Mouse (Mus musculus): ENCODE results near the gene Bicc1. TPM values are rescaled to one million over a fixed set of nuclear protein-coding genes. Genes with fewer than 3 reads are reported as not detected.

The Bicc1 gene
- polyA plus RNA-seq, 1 experiment from 2014 or later, result 6.5 TPM

DNA sequence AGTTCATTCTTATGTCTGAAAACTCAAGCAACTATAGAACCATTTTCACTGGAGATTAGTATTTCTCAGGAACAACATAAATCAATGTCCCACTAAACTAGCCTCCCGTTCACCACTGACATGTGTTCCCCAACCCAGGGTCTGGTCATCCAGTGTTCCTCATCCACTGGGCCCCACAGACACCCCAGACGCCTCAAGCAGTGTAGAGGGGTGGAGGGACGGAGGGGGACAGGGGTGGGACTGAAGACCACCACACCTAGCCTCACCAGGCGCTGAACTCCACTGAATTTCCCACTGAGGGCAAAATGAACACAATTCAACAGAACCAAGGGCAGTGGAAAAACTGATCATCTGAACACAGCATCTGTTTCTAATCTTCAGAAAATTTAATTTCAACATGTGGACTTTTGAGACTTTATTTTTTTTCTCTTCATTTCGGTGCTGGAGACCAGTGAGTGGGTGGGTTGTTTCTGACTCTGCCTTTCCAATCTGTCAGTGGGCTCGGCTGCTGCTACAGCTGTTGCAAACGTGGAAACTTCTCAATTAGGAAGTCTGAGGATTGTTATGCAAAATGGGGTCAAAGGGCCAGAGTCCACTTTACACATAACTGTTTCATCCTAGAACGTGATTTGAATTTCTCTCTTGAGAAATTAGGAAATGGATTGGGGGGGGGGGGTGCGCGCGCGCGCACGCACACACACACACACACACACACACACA lies 21.2 kb downstream of the Bicc1 start:
- H3K9me3 ChIP-seq, result no peaks in the 10 kb centered on the region
- no peak overlapping the region for H3K4me3 ChIP-seq
- H3K9ac ChIP-seq, result no peak overlapping the region
- no peak overlapping the region for H3K4me2 ChIP-seq
- WGBS, result 53% methylated on average over 14 of the region's 14 CpGs
- H3K27me3 ChIP-seq, result no peaks in the 10 kb centered on the region
- no peak overlapping the region for H3K27ac ChIP-seq (replicated peaks)
- no peaks in the 10 kb centered on the region for H3K36me3 ChIP-seq
- 0 out of 2 replicates have a peak, but pooled peaks cover 4% of the 10 kb centered on the region for H3K4me1 ChIP-seq (replicated peaks)
- ATAC-seq (ENCODE audit: low FRiP score, low read depth), result no peak

GRCm38 (mm10) chr10:71137606-71138005 lies 21.9 kb downstream of the Bicc1 start:
- H3K4me2 ChIP-seq, result no peak overlapping the region
- H3K9ac ChIP-seq, result no peak overlapping the region
- no peaks in the 10 kb centered on the region for H3K9me3 ChIP-seq
- ATAC-seq (ENCODE audit: low FRiP score, low read depth), result no peak
- no peak overlapping the region for H3K4me3 ChIP-seq
- WGBS, result 98% methylated on average over 9 of the region's 9 CpGs
- H3K4me1 ChIP-seq (replicated peaks), result 0 out of 2 replicates have a peak, but pooled peaks cover 4% of the 10 kb centered on the region
- no peaks in the 10 kb centered on the region for H3K36me3 ChIP-seq
- H3K27me3 ChIP-seq, result no peaks in the 10 kb centered on the region
- H3K27ac ChIP-seq (replicated peaks), result no peak overlapping the region

GRCm38 (mm10) chr10:71131333-71131732 lies 28.2 kb downstream of the Bicc1 start:
- Histone ChIP-seq H3K9me3 (no peaks in the 10 kb centered on the region), H3K36me3 (no peaks in the 10 kb centered on the region), H3K4me3 (no peak overlapping the region), H3K4me1 (replicated peaks) (0 out of 2 replicates have a peak, but pooled peaks cover 4% of the 10 kb centered on the region), H3K4me2 (no peak overlapping the region), H3K27ac (replicated peaks) (no peak overlapping the region), H3K27me3 (no peaks in the 10 kb centered on the region), H3K9ac (no peak overlapping the region)
- WGBS, result 67% methylated on average over 9 of the region's 9 CpGs
- no peak for ATAC-seq (ENCODE audit: low FRiP score, low read depth)

DNA sequence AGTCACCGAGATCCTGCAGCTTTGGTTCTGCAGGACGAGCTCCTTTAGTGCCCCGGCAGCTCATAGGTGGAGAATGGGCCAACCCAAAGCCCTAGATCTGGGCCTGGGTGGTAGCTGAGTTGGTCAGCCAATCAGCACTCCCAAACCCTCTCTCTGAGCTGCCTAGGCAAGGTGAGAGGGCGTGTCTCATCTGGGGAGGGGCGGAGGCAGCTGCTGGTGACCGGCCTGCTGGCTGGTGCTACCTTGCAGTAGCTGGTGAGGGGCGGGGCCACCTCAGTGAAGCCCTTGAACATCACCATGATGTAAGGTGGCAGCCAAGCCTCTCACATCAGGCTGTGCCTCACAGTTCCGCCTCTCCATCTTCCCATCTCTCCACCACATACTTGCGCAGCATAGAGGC lies 29.2 kb downstream of the Bicc1 start:
- no peak for ATAC-seq (ENCODE audit: low FRiP score, low read depth)
- no peaks in the 10 kb centered on the region for H3K9me3 ChIP-seq

GRCm38 (mm10) chr10:71127951-71128331 lies 31.6 kb downstream of the Bicc1 start:
- no peaks in the 10 kb centered on the region for H3K4me1 ChIP-seq (replicated peaks)
- no peak for ATAC-seq (ENCODE audit: low FRiP score, low read depth)
- H3K36me3 ChIP-seq, result no peaks in the 10 kb centered on the region
- 46% methylated on average over 8 of the region's 8 CpGs for WGBS
- H3K27me3 ChIP-seq, result no peaks in the 10 kb centered on the region
- H3K27ac ChIP-seq (replicated peaks), result no peak overlapping the region
- no peak overlapping the region for H3K4me3 ChIP-seq
- H3K9ac ChIP-seq, result no peak overlapping the region
- H3K4me2 ChIP-seq, result no peak overlapping the region
- H3K9me3 ChIP-seq, result no peaks in the 10 kb centered on the region

More for the DNA sequence above, 29.2 kb downstream of the Bicc1 start:
- Histone ChIP-seq H3K4me3 (no peak overlapping the region), H3K9ac (no peak overlapping the region), H3K4me2 (no peak overlapping the region), H3K36me3 (no peaks in the 10 kb centered on the region), H3K4me1 (replicated peaks) (no peaks in the 10 kb centered on the region), H3K27me3 (no peaks in the 10 kb centered on the region), H3K27ac (replicated peaks) (no peak overlapping the region)
- 64% methylated on average over 9 of the region's 9 CpGs for WGBS

DNA sequence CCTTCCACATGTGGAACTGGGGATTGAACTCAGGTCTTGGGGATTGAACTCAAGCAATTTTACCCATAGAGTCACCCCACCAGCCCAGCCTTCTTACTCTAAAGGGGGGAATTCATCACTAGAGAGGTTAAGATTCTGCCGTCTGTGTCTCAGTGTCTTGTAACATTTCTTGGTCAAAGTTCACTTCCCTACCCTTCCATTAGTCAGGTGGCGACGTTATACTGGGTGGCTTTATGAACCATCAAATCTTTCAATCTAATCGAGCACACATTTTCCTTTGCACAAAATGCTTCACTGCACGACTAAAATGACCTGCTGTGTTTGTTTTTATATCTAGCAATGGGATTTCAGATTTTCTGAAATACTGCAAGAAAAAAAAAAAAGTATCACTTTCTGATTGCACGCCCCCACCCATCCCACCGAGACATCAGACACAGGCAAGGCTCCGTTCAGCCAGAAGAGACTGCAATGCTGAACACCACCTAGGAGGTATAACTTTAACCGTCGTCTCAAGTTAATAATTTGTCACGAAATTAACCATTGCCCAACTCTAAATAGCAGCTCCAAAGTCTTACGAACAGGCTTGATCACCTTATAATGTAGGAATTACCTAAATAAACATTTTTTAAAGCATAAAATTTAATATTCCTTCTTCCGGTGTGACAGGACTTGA lies 32.1 kb downstream of the Bicc1 start:
- H3K4me2 ChIP-seq, result no peak overlapping the region
- H3K27me3 ChIP-seq, result no peaks in the 10 kb centered on the region
- no peak overlapping the region for H3K9ac ChIP-seq
- no peak overlapping the region for H3K4me3 ChIP-seq
- H3K9me3 ChIP-seq, result no peaks in the 10 kb centered on the region
- ATAC-seq (ENCODE audit: low FRiP score, low read depth), result no peak
- no peaks in the 10 kb centered on the region for H3K4me1 ChIP-seq (replicated peaks)
- H3K27ac ChIP-seq (replicated peaks), result no peak overlapping the region
- 65% methylated on average over 13 of the region's 13 CpGs for WGBS
- H3K36me3 ChIP-seq, result no peaks in the 10 kb centered on the region

DNA sequence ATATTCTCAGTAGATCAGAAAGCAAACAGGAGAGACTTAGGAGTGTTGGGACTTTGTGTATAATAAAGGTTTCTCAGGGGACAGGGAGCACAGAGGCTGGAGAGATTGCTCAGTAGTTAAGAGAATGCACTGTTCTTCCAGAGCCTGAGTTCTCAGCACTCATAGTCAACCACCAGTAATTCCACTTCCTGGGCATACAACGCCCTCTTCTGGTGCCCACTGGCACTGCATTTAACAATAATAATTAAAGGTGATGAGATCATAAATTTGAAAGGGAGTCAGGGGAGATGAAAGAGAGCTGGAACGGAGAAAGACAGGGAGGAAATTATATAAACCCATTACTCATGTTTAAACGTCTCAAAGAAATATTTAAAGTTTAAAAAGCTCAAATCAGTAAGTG lies 35.5 kb downstream of the Bicc1 start:
- H3K36me3 ChIP-seq, result no peaks in the 10 kb centered on the region
- no peak overlapping the region for H3K9ac ChIP-seq
- no peaks in the 10 kb centered on the region for H3K27me3 ChIP-seq
- ATAC-seq (ENCODE audit: low FRiP score, low read depth), result no peak
- H3K4me2 ChIP-seq, result no peak overlapping the region
- H3K9me3 ChIP-seq, result no peaks in the 10 kb centered on the region
- H3K4me1 ChIP-seq (replicated peaks), result no peaks in the 10 kb centered on the region
- no peak overlapping the region for H3K4me3 ChIP-seq
- 59% methylated on average over 3 of the region's 3 CpGs for WGBS
- no peak overlapping the region for H3K27ac ChIP-seq (replicated peaks)

GRCm38 (mm10) chr10:71123395-71123794 lies 36.1 kb downstream of the Bicc1 start:
- H3K27me3 ChIP-seq, result no peaks in the 10 kb centered on the region
- 67% methylated on average over 4 of the region's 4 CpGs for WGBS
- H3K9ac ChIP-seq, result no peak overlapping the region
- ATAC-seq (ENCODE audit: low FRiP score, low read depth), result no peak
- H3K9me3 ChIP-seq, result no peaks in the 10 kb centered on the region
- no peak overlapping the region for H3K27ac ChIP-seq (replicated peaks)
- no peaks in the 10 kb centered on the region for H3K4me1 ChIP-seq (replicated peaks)
- H3K4me3 ChIP-seq, result no peak overlapping the region
- H3K36me3 ChIP-seq, result no peaks in the 10 kb centered on the region
- H3K4me2 ChIP-seq, result no peak overlapping the region

DNA sequence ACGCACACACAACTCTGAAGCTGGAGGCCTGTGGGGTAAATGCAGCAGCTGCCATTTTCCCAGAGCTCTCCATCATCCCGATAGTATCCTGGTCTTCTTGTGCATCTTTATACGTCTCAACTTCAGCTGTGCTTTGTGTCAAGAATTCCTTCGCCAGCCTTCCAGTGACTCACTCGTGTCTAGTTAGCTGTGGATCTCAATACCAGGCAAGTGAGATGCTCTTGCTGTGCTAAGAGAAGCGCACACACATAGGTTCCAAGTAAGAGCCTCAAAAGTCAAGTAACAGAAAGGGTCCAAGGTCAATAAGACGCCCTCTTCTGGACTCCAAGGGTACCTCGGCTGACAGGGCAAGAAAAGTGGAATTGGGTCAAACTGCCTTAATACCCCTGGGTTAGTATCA lies 37.0 kb downstream of the Bicc1 start:
- WGBS, result 81% methylated on average over 8 of the region's 8 CpGs
- Histone ChIP-seq H3K27ac (replicated peaks) (no peak overlapping the region), H3K4me3 (no peak overlapping the region), H3K4me1 (replicated peaks) (no peaks in the 10 kb centered on the region), H3K36me3 (no peaks in the 10 kb centered on the region), H3K9ac (no peak overlapping the region), H3K4me2 (no peak overlapping the region), H3K9me3 (no peaks in the 10 kb centered on the region), H3K27me3 (no peaks in the 10 kb centered on the region)
- no peak for ATAC-seq (ENCODE audit: low FRiP score, low read depth)

DNA sequence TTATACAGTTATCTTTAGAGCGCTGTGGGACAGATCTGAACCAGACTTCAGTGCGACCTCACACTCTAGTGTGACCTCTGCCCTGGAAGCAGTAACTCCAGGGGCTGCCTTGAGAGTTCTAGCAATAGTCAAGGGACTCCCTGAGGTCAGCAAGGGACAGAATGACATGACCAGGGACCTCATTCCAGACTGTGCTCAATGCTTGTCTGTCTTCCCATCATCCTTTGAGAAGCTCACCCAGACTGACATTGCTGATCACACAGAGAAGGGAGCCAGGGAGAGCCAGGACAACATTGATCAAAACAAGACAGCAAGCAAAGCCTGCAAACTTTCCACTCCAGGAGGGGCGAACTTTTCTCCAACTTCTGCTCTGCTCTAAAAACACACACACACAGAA lies 38.7 kb downstream of the Bicc1 start:
- Histone ChIP-seq H3K4me2 (no peak overlapping the region), H3K36me3 (no peaks in the 10 kb centered on the region), H3K9me3 (no peaks in the 10 kb centered on the region), H3K27ac (replicated peaks) (no peak overlapping the region), H3K9ac (no peak overlapping the region), H3K4me1 (replicated peaks) (no peaks in the 10 kb centered on the region), H3K27me3 (no peaks in the 10 kb centered on the region), H3K4me3 (no peak overlapping the region)
- WGBS, result 88% methylated on average over 3 of the region's 3 CpGs
- ATAC-seq (ENCODE audit: low FRiP score, low read depth), result no peak

- no peaks in the 10 kb centered on the region for H3K4me1 ChIP-seq (replicated peaks)
- no peak overlapping the region for H3K4me3 ChIP-seq
- H3K4me2 ChIP-seq, result no peak overlapping the region
- no peaks in the 10 kb centered on the region for H3K27me3 ChIP-seq
- WGBS, result 83% methylated on average over 14 of the region's 14 CpGs
- no peak overlapping the region for H3K9ac ChIP-seq
- no peaks in the 10 kb centered on the region for H3K36me3 ChIP-seq
- ATAC-seq (ENCODE audit: low FRiP score, low read depth), result no peak
- H3K9me3 ChIP-seq, result no peaks in the 10 kb centered on the region
- H3K27ac ChIP-seq (replicated peaks), result no peak overlapping the region
These were observed 39.3 kb downstream of the Bicc1 start for GRCm38 (mm10) chr10:71120121-71120768.

DNA sequence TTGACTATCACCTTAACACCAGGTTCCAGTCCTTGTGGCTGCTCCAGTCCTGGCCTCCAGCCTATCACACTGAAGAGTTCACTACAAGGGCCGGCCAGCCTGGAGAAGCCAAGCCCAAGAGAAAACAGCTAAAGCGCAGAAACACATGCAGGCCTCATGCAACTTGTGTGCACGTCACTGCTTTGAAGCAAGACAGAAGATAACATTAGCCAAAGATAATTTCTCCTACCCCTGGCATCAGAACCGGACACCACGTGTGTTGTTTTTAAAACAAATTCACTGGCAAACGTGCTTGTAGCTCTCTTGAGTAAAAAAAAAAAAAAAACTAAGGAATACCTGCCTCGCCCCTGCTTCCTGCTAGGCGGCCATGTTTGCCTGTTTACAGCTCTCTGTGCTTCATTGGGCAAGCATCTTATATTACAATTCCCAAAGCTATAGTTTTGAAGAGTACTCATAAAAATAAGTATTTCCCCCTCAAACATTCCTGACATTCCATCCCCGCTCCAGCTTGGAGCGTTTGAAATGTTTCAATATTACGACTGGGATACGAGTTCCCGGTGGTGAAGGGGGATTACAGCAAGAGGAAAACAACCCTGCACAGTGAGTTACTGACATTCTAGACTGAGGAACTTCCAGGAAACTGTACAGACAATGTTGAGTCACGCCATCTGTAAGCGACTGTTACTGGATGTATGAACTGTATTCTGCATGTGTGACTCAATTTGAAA lies 40.2 kb downstream of the Bicc1 start:
- ATAC-seq (ENCODE audit: low FRiP score, low read depth), result no peak
- no peaks in the 10 kb centered on the region for H3K27me3 ChIP-seq
- 77% methylated on average over 15 of the region's 15 CpGs for WGBS
- no peak overlapping the region for H3K9ac ChIP-seq
- no peak overlapping the region for H3K4me2 ChIP-seq
- no peaks in the 10 kb centered on the region for H3K4me1 ChIP-seq (replicated peaks)
- no peaks in the 10 kb centered on the region for H3K9me3 ChIP-seq
- no peak overlapping the region for H3K27ac ChIP-seq (replicated peaks)
- H3K36me3 ChIP-seq, result no peaks in the 10 kb centered on the region
- H3K4me3 ChIP-seq, result no peak overlapping the region

Measured in hindbrain, embryonic 15.5 days (tissue).